Mouse (Mus musculus) embryonic facial prominence, embryonic 10.5 days (tissue): ENCODE measurements around the gene Rnd1. TPM values are rescaled to one million over a fixed set of nuclear protein-coding genes. Genes with fewer than 3 reads are reported as not detected.

ENCODE experiments used
- DNase-seq: peaks from one replicate; pipeline ENCODE4 v3.0.0-alpha.2; 2017; ENCODE audit warnings: low spot score
- H3K27ac ChIP-seq: fragments of 300-500 bp; sonication (generic); replicated peaks from 2 replicates; pipeline ENCODE4 v1.5.1; 2016; ENCODE audit warnings: mild to moderate bottlenecking
- H3K27me3 ChIP-seq: fragments of 300-500 bp; sonication (generic); replicated peaks from 2 replicates; pipeline ENCODE4 v1.6.1; 2016; ENCODE audit warnings: low read depth, mild to moderate bottlenecking; ENCODE audit not compliant: poor library complexity, severe bottlenecking
- H3K36me3 ChIP-seq: fragments of 300-500 bp; sonication (generic); replicated peaks from 2 replicates; pipeline ENCODE4 v1.6.1; 2016; ENCODE audit warnings: mild to moderate bottlenecking, moderate library complexity
- H3K4me1 ChIP-seq: fragments of 300-500 bp; sonication (generic); 2 replicates; pipeline ENCODE4 v1.6.1; 2016
- H3K4me3 ChIP-seq: fragments of 300-500 bp; sonication (generic); 2 replicates; pipeline ENCODE4 v1.5.1; 2016; ENCODE audit warnings: mild to moderate bottlenecking, moderate library complexity
- H3K9me3 ChIP-seq: fragments of 300-500 bp; sonication (generic); 2 replicates; pipeline ENCODE4 v1.6.1; 2016; ENCODE audit warnings: mild to moderate bottlenecking
- WGBS: fragments of 180-500 bp; shearing (Covaris S2); methylation state at CpG from one replicate; pipeline ENCODE4 v1.1.7; 2016; 5-methylcytosine and 5-hydroxymethylcytosine counted together
- polyA plus RNA-seq: library from polyadenylated mRNA; unstranded; fragments of >200 nt; fragmentation: Nextera tagmentation; extraction: Ambion mirVana; gene quantifications from 2 replicates; pipeline ENCODE4 v1.2.1, GENCODE M21; 2016

Gene Rnd1
- polyA plus RNA-seq, 1 experiment from 2014 or later: 0.88 TPM

GRCm38 (mm10) chr15:98632107-98632744, 45.0 kb downstream of the Rnd1 start:
- Histone ChIP-seq H3K27ac (peak overlapping the region; percentile 81), H3K4me1 (peaks cover 91% of the 10 kb centered on the region), H3K4me3 (peak overlapping the region; percentile 89), H3K9me3 (no peaks in the 10 kb centered on the region), H3K36me3 (no peaks in the 10 kb centered on the region), H3K27me3 (peaks cover 95% of the 10 kb centered on the region)
- under 1% methylated on average over 25 of the region's 25 CpGs for WGBS
- peak; percentile 85 for DNase-seq

GRCm38 (mm10) chr15:98631493-98631892, 45.8 kb downstream of the Rnd1 start:
- Histone ChIP-seq H3K4me1 (peaks cover 86% of the 10 kb centered on the region), H3K27ac (peak overlapping the region; percentile 81)

GRCm38 (mm10) chr15:98630540-98630939, 46.7 kb downstream of the Rnd1 start, which contains the start of gene Cacnb3:
Cacnb3 (plus strand) TSS chr15:98630840.
- H3K36me3 ChIP-seq: no peaks in the 10 kb centered on the region
- peaks cover 86% of the 10 kb centered on the region for H3K27me3 ChIP-seq
- peak within 1 kb of the TSS; percentile 81 for H3K27ac ChIP-seq
- WGBS: 31% methylated on average over 4 of the region's 4 CpGs
- H3K4me3 ChIP-seq: peak within 1 kb of the TSS; percentile 89
- H3K4me1 ChIP-seq: peaks cover 85% of the 10 kb centered on the region
- DNase-seq: no peak
- no peaks in the 10 kb centered on the region for H3K9me3 ChIP-seq

More at GRCm38 (mm10) chr15:98631493-98631892, 45.8 kb downstream of the Rnd1 start:
- Histone ChIP-seq H3K36me3 (no peaks in the 10 kb centered on the region), H3K4me3 (peak overlapping the region; percentile 89), H3K9me3 (no peaks in the 10 kb centered on the region), H3K27me3 (peaks cover 95% of the 10 kb centered on the region)
- WGBS: under 1% methylated on average over 18 of the region's 18 CpGs
- peak; percentile 92 for DNase-seq

GRCm38 (mm10) chr15:98629464-98629863, 47.8 kb downstream of the Rnd1 start:
- Histone ChIP-seq H3K27me3 (peaks cover 78% of the 10 kb centered on the region), H3K36me3 (no peaks in the 10 kb centered on the region), H3K4me1 (peaks cover 75% of the 10 kb centered on the region), H3K27ac (peak overlapping the region; percentile 78), H3K4me3 (no peak overlapping the region; the same call in 1 of the 2 replicates), H3K9me3 (no peaks in the 10 kb centered on the region)
- WGBS: 52% methylated on average over 6 of the region's 6 CpGs
- DNase-seq: no peak

DNA sequence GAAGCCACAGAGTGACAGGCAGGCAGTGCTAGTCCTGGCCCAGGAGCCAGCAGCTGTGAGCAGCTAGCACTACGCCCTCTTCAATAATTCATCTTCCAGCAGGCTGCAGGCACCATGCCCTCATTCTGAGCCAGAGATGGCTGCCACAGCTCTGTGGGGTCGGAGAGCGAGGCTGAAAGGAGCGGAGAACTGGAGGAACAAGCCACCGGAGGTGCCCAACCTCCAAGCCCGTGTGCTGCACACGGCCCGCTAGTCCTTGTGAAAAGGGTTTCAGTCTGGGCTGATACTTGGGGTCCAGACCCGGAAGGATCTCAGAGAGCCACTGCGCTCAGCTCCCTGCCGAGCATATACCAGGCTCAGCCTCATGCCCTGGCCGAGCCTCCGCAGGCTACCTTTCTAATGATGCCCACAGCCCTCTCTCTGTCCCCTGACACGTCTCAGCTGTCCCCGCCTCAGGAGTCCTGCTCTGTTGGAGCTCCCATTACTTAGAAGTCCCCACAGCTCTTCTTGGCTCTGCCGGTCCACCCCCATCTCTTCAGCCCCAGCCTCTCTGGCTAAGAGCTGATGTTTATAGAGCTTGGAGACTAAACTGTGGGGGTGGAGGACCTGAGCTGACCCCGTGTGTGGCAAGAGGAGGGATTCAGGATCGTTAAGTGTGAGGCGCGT, 48.5 kb downstream of the Rnd1 start:
- Histone ChIP-seq H3K36me3 (no peaks in the 10 kb centered on the region), H3K27ac (peak overlapping the region; percentile 78), H3K9me3 (no peaks in the 10 kb centered on the region; the same call in 1 of the 2 replicates), H3K4me1 (peaks cover 68% of the 10 kb centered on the region), H3K4me3 (peak overlapping the region; percentile 42), H3K27me3 (peaks cover 71% of the 10 kb centered on the region)
- WGBS: 9% methylated on average over 20 of the region's 20 CpGs
- DNase-seq: peak; percentile 59

GRCm38 (mm10) chr15:98626487-98627212, 50.6 kb downstream of the Rnd1 start:
- peaks cover 58% of the 10 kb centered on the region for H3K4me1 ChIP-seq
- 72% methylated on average over 7 of the region's 7 CpGs for WGBS
- no peak overlapping the region for H3K27ac ChIP-seq
- H3K36me3 ChIP-seq: no peaks in the 10 kb centered on the region
- no peak overlapping the region for H3K4me3 ChIP-seq
- no peak for DNase-seq
- H3K27me3 ChIP-seq: peaks cover 68% of the 10 kb centered on the region
- H3K9me3 ChIP-seq: no peaks in the 10 kb centered on the region; the same call in 1 of the 2 replicates

- DNase-seq: no peak
- H3K36me3 ChIP-seq: no peaks in the 10 kb centered on the region
- 37% methylated on average over 8 of the region's 8 CpGs for WGBS
- no peak overlapping the region for H3K4me3 ChIP-seq
- peaks cover 53% of the 10 kb centered on the region for H3K4me1 ChIP-seq
- H3K27ac ChIP-seq: no peak overlapping the region
- H3K9me3 ChIP-seq: no peaks in the 10 kb centered on the region; the same call in 1 of the 2 replicates
- peaks cover 64% of the 10 kb centered on the region for H3K27me3 ChIP-seq
Observed at GRCm38 (mm10) chr15:98626078-98626477, 51.2 kb downstream of the Rnd1 start.

- H3K27me3 ChIP-seq: peaks cover 38% of the 10 kb centered on the region
- no peak overlapping the region for H3K27ac ChIP-seq
- DNase-seq: no peak
- peaks cover 26% of the 10 kb centered on the region for H3K4me1 ChIP-seq
- H3K36me3 ChIP-seq: no peaks in the 10 kb centered on the region
- peaks cover 1% of the 10 kb centered on the region; the same call in 1 of the 2 replicates for H3K9me3 ChIP-seq
- 61% methylated on average over 5 of the region's 5 CpGs for WGBS
- no peak overlapping the region for H3K4me3 ChIP-seq
Observed at GRCm38 (mm10) chr15:98623361-98623821, 53.9 kb downstream of the Rnd1 start.

- 15% methylated on average over 6 of the region's 6 CpGs for WGBS
- no peak overlapping the region for H3K27ac ChIP-seq
- no peak overlapping the region for H3K4me3 ChIP-seq
- DNase-seq: no peak
- no peaks in the 10 kb centered on the region for H3K36me3 ChIP-seq
- H3K9me3 ChIP-seq: peaks cover 4% of the 10 kb centered on the region; the same call in 1 of the 2 replicates
- H3K4me1 ChIP-seq: peaks cover 22% of the 10 kb centered on the region
- H3K27me3 ChIP-seq: peaks cover 31% of the 10 kb centered on the region
Observed at GRCm38 (mm10) chr15:98622721-98623120, 54.5 kb downstream of the Rnd1 start.

GRCm38 (mm10) chr15:98622199-98622598, 55.1 kb downstream of the Rnd1 start:
- DNase-seq: no peak
- H3K27me3 ChIP-seq: peaks cover 27% of the 10 kb centered on the region
- H3K36me3 ChIP-seq: no peaks in the 10 kb centered on the region
- peaks cover 22% of the 10 kb centered on the region for H3K4me1 ChIP-seq
- H3K9me3 ChIP-seq: peaks cover 4% of the 10 kb centered on the region; the same call in 1 of the 2 replicates
- H3K27ac ChIP-seq: no peak overlapping the region
- 7% methylated on average over 7 of the region's 7 CpGs for WGBS
- H3K4me3 ChIP-seq: no peak overlapping the region

- H3K27ac ChIP-seq: no peak overlapping the region
- H3K4me1 ChIP-seq: peaks cover 16% of the 10 kb centered on the region
- peaks cover 22% of the 10 kb centered on the region for H3K27me3 ChIP-seq
- H3K9me3 ChIP-seq: peaks cover 4% of the 10 kb centered on the region; the same call in 1 of the 2 replicates
- 2% methylated on average over 12 of the region's 12 CpGs for WGBS
- H3K36me3 ChIP-seq: no peaks in the 10 kb centered on the region
- peak overlapping the region; percentile 11 for H3K4me3 ChIP-seq
- DNase-seq: peak; percentile 89
Observed at GRCm38 (mm10) chr15:98617176-98617537, 60.1 kb downstream of the Rnd1 start.
